Mouse (Mus musculus) large intestine, adult 2 months (tissue): ENCODE results near the gene Ift74. TPM values are rescaled to one million over a fixed set of nuclear protein-coding genes. Genes with fewer than 3 reads are reported as not detected.

Experiments used
- DNase-seq: peaks from one replicate; pipeline ENCODE4 v3.0.0-alpha.2; 2012; ENCODE audit warnings: low read depth, low spot score
- WGBS: fragments of 180-500 bp; shearing (Covaris S2); methylation state at CpG from one replicate; pipeline ENCODE4 v1.1.7; 2018; 5-methylcytosine and 5-hydroxymethylcytosine counted together
- polyA plus RNA-seq: library from polyadenylated mRNA; depleted of rRNA; stranded (reverse); fragments of >200 nt; gene quantifications from 2 replicates; pipeline ENCODE4 v1.2.3, GENCODE M21; 2012; rRNA removed

Gene Ift74
- polyA plus RNA-seq = 0.56 and 0.62 TPM in 2 replicates

DNA sequence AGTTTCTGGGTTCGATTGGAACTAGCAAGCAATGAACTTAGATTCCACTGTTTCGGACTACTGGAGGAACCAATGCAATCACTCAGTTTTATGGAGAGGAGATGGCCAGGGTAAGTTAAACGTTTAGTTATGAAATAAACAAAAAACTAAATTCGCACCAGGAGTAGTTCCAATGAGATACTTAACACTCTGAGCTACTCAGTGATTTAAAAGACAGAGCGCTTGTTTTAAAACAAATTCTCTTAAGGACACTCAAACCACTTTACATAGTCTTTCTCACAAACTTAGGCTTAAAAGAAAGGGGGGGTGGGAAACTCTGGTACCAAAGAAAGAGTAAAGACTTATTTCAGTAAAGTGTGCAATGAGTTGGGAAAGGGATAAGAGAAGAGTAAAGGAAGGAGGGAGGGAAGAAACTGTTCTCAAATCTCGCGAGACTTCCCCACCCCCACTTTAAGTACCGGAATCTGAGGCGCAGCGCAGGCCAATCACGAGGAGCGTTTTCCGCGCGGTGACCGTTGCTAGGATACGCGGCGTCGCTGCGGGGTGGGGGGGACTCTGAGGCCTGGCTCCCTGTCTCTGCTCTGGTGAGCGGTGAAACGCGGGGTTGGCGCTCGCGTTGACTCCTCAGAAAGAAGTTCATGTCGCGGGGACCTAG is at the start of gene Ift74:
Ift74 (plus strand) TSS at position 520 of the 655 bp plus-strand sequence.
- peak; percentile 90 for DNase-seq
- 1% methylated on average over 29 of the region's 29 CpGs for WGBS

GRCm38 (mm10) chr4:94572677-94573076 is 41.6 kb upstream of the Ift74 start:
- WGBS = 91% methylated on average over 4 of the region's 4 CpGs
- DNase-seq = no peak

- no peak for DNase-seq
- 71% methylated on average over 4 of the region's 4 CpGs for WGBS
These were observed 22.4 kb upstream of the Ift74 start for GRCm38 (mm10) chr4:94591765-94592381.

DNA sequence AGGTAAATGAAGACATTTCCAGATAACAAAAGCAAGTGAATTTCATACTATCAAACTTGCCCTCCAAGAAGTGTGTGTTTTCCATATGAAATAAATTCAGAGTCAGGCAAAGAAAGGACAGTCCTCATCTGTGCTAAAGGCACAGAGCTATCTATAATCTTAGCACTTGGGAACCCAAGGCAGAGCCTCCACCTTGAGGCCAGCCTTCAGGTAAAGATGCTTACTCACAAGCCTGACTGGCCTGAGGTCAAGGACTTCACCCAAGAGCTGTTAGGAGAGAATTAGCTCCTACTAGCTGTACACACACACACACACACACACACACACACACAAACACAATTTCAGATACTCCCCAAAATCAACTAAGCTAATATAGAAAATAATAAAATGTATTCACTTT is 21.6 kb upstream of the Ift74 start:
- no peak for DNase-seq

DNA sequence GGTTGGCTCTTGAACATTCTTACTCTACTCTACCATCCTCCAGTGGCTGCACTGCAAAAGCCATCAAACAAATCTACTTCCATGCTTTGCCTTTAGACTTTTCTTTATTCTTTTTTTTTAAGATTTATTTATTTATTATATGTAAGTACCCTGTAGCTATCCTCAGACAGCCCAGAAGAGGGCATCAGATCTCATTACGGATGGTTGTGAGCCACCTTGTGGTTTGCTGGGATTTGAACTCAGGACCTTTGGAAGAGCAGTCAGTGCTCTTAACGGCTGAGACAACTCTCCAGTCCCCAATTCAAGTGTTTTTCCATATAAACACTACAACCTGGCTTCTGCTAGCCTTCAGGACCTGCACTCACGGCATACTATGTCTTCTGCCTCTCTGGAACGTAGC is 12.9 kb upstream of the Ift74 start:
- 73% methylated on average over 4 of the region's 4 CpGs for WGBS
- no peak for DNase-seq

- no peak for DNase-seq
- under 1% methylated on average over 33 of the region's 33 CpGs for WGBS
These were observed 11.7 kb upstream of the Ift74 start for GRCm38 (mm10) chr4:94602496-94603030.

DNA sequence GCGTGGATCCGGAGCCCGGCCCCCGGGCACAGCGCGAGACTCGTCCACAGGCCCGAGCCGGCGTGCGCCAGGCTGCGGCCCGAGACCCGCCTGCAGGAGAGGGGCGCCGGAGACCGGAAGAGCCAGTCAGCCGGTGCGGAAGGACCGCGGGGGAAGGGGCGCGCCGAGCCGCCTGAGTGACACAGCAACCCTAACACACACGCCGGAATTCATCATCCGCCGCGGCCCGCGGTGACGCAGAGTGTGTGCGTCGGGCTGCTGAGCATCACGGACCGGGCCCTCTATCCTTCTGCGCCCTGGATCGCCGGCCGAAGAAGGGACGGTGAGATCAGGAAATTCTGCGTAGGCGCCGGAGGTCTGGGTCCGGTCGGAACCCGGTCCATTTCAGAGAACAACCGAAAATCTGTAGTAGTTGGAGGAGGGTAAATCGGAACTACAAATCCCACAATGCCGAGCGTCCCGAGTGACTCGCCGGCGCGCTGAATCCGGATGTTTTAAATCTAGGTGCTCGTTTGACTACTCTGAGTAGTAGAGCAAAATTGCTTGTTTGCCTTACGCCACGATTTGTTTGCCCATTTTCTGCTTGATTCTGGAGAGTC is 11.2 kb upstream of the Ift74 start, which contains the start of gene Plaa:
Plaa (minus strand) TSS at position 214 of the 599 bp plus-strand sequence.
- under 1% methylated on average over 61 of the region's 61 CpGs for WGBS
- DNase-seq = peak; percentile 66

- DNase-seq = no peak
- WGBS = 83% methylated on average over 2 of the region's 2 CpGs
These were observed 9.8 kb upstream of the Ift74 start for GRCm38 (mm10) chr4:94604452-94605019.

GRCm38 (mm10) chr4:94605591-94605990 is 8.7 kb upstream of the Ift74 start:
- 88% methylated on average over 2 of the region's 2 CpGs for WGBS
- DNase-seq = no peak

DNA sequence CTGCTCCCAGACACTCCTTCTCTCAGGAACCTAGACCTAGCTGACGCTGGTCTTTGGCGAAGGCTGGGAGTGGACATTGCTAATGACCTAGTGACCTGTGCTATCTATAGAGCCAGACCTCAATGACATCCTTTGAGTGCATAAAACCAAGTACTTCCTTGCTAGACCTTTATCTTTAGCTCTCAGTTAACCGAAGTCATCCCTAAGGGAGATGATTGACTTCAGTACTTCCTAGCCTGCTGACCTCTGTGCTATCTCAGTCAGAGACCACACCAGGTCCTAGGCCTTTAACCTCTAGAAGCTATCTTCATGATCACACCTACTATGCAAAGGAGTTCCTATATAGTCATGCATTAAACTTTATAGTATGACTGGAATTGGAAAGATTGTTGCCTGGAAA is 4.0 kb upstream of the Ift74 start:
- no peak for DNase-seq
- WGBS = 74% methylated on average over 3 of the region's 3 CpGs

DNA sequence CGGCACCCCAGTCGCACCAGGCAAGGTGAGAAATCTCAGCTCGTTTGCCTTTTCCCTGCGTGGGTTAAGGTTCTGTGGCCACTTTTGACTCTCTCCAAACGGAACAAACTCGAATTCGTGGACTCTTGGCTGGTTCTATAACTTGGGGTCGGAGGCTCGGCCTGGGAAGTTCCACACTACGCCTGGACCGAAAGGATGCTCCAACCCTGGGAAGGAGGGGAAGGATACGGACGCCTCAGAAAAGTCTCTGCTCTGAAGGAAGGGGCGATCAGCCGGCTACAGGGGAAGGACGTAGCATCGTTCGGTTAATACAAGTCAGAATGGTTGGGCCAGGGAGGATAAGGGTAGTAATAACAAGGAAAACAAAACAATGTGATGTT is 326 bp downstream of the Ift74 start:
- no peak for DNase-seq
- WGBS = 1% methylated on average over 18 of the region's 18 CpGs

GRCm38 (mm10) chr4:94620077-94620476 is 5.8 kb downstream of the Ift74 start:
- 75% methylated on average over 2 of the region's 2 CpGs for WGBS
- no peak for DNase-seq

DNA sequence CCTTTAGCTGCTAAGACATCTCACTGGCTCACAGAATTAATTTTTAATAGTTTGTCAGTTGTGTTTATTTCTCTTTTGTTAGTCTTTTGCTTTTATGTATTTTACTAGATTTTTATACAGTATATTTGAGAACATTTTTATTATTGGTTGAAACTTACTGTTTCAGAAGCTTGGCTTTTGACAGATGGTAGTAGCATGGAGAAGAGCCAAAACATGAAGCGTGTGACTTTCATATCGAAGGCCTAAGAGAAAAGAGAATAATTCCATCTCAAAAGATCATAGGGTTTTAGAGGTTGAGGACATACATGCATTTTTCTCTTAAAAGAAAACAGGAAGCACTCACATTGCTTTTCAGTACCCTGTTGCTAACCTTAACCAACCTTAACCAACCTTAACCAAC is 28.9 kb downstream of the Ift74 start:
- DNase-seq = no peak
- WGBS = 91% methylated on average over 2 of the region's 2 CpGs

DNA sequence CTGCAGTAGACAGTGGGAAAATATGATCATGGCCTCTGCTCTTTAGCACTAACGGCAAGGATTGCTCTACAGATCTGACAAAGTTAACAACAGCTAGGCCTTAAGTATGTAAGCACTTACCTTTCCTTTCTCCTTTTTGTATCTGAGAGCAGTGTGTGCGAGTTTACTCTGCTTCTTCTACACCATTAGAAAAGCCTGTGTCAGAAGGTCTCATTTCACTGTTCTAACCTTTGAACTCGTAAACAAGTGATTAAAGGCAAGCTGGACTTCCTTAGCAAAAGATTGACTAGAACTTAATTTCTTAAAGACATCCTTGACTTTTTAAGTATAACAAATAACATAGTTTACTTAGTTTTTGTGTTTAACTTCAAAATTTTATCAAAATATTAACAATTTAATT is 35.6 kb downstream of the Ift74 start, which contains the start of gene Lrrc19:
Lrrc19 (minus strand) TSS at position 225 of the 400 bp plus-strand sequence.
- DNase-seq = no peak
- 39% methylated on average over 3 of the region's 3 CpGs for WGBS

DNA sequence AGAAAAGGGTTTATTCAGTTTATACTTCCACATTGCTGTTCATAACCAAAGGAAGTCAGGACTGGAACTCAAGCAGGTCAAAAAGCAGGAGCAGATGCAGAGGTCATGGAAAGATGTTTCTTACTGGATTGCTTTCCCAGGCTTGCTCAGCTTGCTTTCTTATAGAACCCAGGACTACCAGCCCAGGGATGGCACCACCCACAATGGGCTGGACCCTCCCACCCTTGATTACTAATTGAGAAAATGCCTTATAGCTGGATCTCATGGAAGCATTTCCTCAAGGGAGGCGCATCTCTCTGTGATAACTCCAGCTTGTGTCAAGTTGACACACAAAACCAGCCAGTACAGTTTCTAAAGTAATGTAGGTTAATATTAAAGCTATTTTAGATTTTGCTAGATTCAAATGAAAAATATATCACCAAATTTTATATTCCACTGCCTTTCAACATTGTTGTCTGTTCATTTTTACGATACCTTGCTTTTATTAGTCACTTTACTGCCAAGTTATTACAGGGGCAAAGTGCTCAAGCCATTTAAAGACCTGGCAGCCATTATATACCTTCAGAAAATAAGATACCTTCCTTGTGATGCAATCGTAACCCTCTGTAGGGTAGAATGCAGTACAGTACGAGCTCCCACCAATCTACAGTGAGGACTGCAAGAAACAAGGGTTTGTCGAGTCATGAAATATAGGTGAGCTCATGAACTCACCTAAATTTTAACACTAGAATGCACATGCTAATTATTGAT is 36.3 kb downstream of the Ift74 start:
- DNase-seq = peak; percentile 62
- WGBS = 36% methylated on average over 5 of the region's 5 CpGs

DNA sequence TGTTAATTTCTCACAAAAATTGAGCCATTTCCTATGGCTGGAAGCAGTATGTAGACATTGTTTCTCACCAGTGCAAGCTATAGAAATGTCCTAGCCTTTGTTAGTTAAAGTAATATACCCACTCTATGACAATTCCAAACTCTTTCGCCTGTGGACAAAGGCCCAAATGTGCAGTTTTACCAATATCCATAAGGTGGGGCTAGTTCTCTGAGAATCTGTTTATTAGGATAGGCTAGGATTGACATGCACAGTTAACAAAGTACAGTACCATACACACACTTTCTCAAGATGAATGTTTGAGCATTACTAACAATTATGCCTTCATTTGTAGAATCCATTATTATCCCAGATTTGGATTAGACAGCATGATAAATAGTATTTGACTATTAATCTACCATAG is 55.4 kb downstream of the Ift74 start:
- WGBS = 26% methylated on average over 1 of the region's 1 CpGs
- no peak for DNase-seq

DNA sequence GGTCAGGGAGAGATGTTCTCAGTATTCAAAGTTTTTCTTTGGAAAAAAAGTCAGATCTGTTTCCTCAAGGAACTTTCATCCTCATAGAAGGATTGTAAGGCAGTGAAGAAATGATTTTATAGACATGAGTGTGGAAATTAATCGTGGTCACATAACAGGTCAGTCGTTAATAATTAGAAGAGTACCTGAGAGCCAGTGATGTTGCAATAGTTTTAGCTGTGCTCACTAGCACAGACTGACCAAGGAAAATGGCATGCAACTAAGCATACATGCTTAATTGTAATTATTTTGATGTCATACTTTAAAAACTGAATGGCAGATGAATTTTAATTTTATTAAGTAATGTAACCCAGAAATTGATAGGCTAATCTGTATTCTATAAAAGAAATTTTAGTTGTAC is 66.4 kb downstream of the Ift74 start:
- no peak for DNase-seq
- 82% methylated on average over 2 of the region's 2 CpGs for WGBS

- WGBS = 78% methylated on average over 2 of the region's 2 CpGs
- no peak for DNase-seq
These were observed 66.9 kb downstream of the Ift74 start for GRCm38 (mm10) chr4:94681181-94681580.

GRCm38 (mm10) chr4:94682029-94682428 is 67.7 kb downstream of the Ift74 start:
- DNase-seq = no peak
- WGBS = 63% methylated on average over 1 of the region's 1 CpGs

- WGBS = 81% methylated on average over 5 of the region's 5 CpGs
- no peak for DNase-seq
These were observed 69.0 kb downstream of the Ift74 start for GRCm38 (mm10) chr4:94683305-94683704.
